18 mouse cellular contexts compared by ENCODE assay signal in the genomic region with DNA sequence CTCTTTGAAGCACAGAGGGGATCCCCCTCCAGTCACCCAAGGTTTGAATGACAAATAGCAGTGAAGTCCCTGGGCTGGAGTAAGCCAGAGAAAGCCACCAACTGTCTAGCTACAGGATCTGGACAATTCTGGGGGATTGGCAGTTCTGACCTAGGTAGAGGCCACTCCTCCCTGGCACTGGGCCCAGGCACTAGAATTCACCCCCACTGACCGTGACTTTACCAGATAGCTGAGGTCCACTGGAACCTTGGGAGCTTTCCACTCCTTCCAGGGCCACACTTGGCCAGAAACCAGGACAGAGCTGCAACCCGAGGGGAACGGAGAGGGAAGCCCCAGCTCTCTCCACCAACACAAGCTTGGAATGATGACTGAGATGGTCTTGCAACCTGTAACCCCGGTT. TPM values are rescaled to one million over a fixed set of nuclear protein-coding genes. Genes with fewer than 3 reads are reported as not detected.
DNase-seq lines count a peak whose midpoint lies in the region; ATAC-seq lines count a peak whose summit lies in the region.
"Had no signal": no experiment of that assay in that cellular context is flagged by ENCODE, and none has a peak within 500 bp of the region (broad histone marks: within the 10 kb centered on the region; RNA-seq: fewer than 3 reads in every experiment).

No protein-coding gene starts in this region.

- H3K9ac ChIP-seq in heart, embryonic 15.5 days = no peak overlapping the region
- no peak overlapping the region for H3K9ac ChIP-seq in kidney, embryonic 14.5 days (ENCODE audit: low read depth, low read length)
- H3K9ac ChIP-seq: heart, embryonic 13.5 days; liver, embryonic 14.5 days had no signal

- H3K4me2 ChIP-seq in heart, embryonic 15.5 days = peak overlapping the region; percentile 12; the same call in 1 of the 2 replicates
- no peak overlapping the region for H3K4me2 ChIP-seq in kidney, embryonic 14.5 days (replicated peaks; ENCODE audit: low read depth, low read length)
- H3K4me2 ChIP-seq: heart, embryonic 13.5 days had no signal

- H3K27me3 ChIP-seq in heart, embryonic 15.5 days = no peaks in the 10 kb centered on the region
- H3K27me3 ChIP-seq in kidney, embryonic 14.5 days (ENCODE audit: control insufficient read depth, insufficient read depth, low read length) = no peaks in the 10 kb centered on the region

- WGBS in heart, embryonic 15.5 days = 19% methylated on average over 4 of the region's 4 CpGs
- 63% methylated on average over 4 of the region's 4 CpGs for WGBS in kidney, embryonic 14.5 days

- no peaks in the 10 kb centered on the region for H3K9me3 ChIP-seq in heart, embryonic 15.5 days (replicated peaks)
- no peaks in the 10 kb centered on the region for H3K9me3 ChIP-seq in kidney, embryonic 14.5 days (ENCODE audit: control insufficient read depth, low read length)
- H3K9me3 ChIP-seq: heart, embryonic 13.5 days had no signal

- H3K36me3 ChIP-seq in heart, embryonic 15.5 days = no peaks in the 10 kb centered on the region
- no peaks in the 10 kb centered on the region for H3K36me3 ChIP-seq in kidney, embryonic 14.5 days (ENCODE audit: control insufficient read depth, insufficient read depth, low read length)
- H3K36me3 ChIP-seq: heart, embryonic 13.5 days had no signal

- 0 out of 2 replicates have a peak, but pooled peaks have one; percentile 24 for ATAC-seq in heart, embryonic 15.5 days (replicated peaks; ENCODE audit: insufficient number of reproducible peaks, insufficient read depth, low FRiP score, low read depth)
- 0 out of 2 replicates have a peak, but pooled peaks have one; percentile 41 for ATAC-seq in kidney, embryonic 14.5 days (ENCODE audit: low FRiP score, low TSS enrichment)
- ATAC-seq in megakaryocyte-erythroid progenitor cell, adult 5-6 weeks (replicated peaks; ENCODE audit: low FRiP score, low TSS enrichment, poor library complexity, severe bottlenecking) = no peak
- ATAC-seq in megakaryocyte progenitor cell, adult 5-6 weeks (replicated peaks; ENCODE audit: poor library complexity) = no peak
- ATAC-seq: inflammation-experienced regulatory T-cells, adult 6 months; Patski had no signal

- 0 out of 2 replicates have a peak overlapping the region, but pooled peaks have one; percentile 9 for H3K27ac ChIP-seq in heart, embryonic 15.5 days
- H3K27ac ChIP-seq in kidney, embryonic 14.5 days (ENCODE audit: low read depth, low read length) = no peak overlapping the region
- H3K27ac ChIP-seq: heart, embryonic 13.5 days; liver, embryonic 14.5 days had no signal

- peaks cover 12% of the 10 kb centered on the region for H3K4me1 ChIP-seq in heart, embryonic 15.5 days (replicated peaks)
- H3K4me1 ChIP-seq in kidney, embryonic 14.5 days (ENCODE audit: control insufficient read depth, insufficient read depth, low read length) = no peaks in the 10 kb centered on the region

- DNase-seq in heart, postnatal 25 days (ENCODE audit: low spot score) = no peak
- peak; percentile 6 for DNase-seq in 416B (ENCODE audit: low read depth)
- peak; percentile 92 for DNase-seq in adrenal gland, postnatal 10 days
- DNase-seq in right cerebral cortex, adult 2 months (ENCODE audit: low spot score in 2 of 2) = no peak
- DNase-seq: spleen, adult 18-20 months; thymus, adult 2 months had no signal

- intact Hi-C loops in heart, postnatal 25 days (cut with DNase I) = no loop called here

- no peak overlapping the region for H3K4me3 ChIP-seq in heart, embryonic 15.5 days
- H3K4me3 ChIP-seq in kidney, embryonic 14.5 days (ENCODE audit: low read length) = no peak overlapping the region
- H3K4me3 ChIP-seq: heart, embryonic 13.5 days had no signal

RNA-seq across cellular contexts. Expression of a gene that starts 3.1 kb away (rescaled TPM):
- polyA plus RNA-seq in heart, embryonic 15.5 days (2015; fragmentation: Nextera tagmentation; extraction: Ambion mirVana) = not detected in 2 replicates
- total RNA-seq in heart, postnatal 25 days (2021) = not detected
- under 1 TPM in 1 of 2 experiments, not detected in 1; 0.36 TPM for total RNA-seq in adrenal gland, postnatal 10 days (2021)
- polyA plus RNA-seq in kidney, embryonic 14.5 days (2014; fragmentation: Nextera tagmentation; extraction: Ambion mirVana) = not detected in 2 replicates
- total RNA-seq in megakaryocyte-erythroid progenitor cell, adult 5-6 weeks (2014; fragmentation: Nextera tagmentation) = not detected in 2 replicates
- total RNA-seq in megakaryocyte-erythroid progenitor cell, adult 5-6 weeks (2017) = not detected in 2 replicates
- total RNA-seq in megakaryocyte progenitor cell, adult 5-6 weeks (2015) = not detected in 2 replicates
- total RNA-seq in megakaryocyte progenitor cell, adult 5-6 weeks (2017) = not detected in 2 replicates
- total RNA-seq: left cerebral cortex, postnatal 10 days; midbrain, postnatal 0 days; neutrophil, adult 5-6 weeks had no signal
- polyA plus RNA-seq: brain, embryonic 14.5 days; heart, embryonic 13.5 days; inflammation-experienced regulatory T-cells, adult 6 months; liver, embryonic 14.5 days; midbrain, postnatal 0 days; Patski had no signal

RNA-seq across cellular contexts. Expression of a gene that starts 58.5 kb away (rescaled TPM):
- polyA plus RNA-seq in heart, embryonic 15.5 days (2015; fragmentation: Nextera tagmentation; extraction: Ambion mirVana) = 0.43 and 0.94 TPM in 2 replicates
- total RNA-seq in heart, postnatal 25 days (2021) = under 1 TPM; 0.36 to 0.75 TPM
- 1 to 10 TPM in 1 of 2 experiments, under 1 TPM in 1; 0.97 to 1.7 TPM for total RNA-seq in adrenal gland, postnatal 10 days (2021)
- polyA plus RNA-seq in kidney, embryonic 14.5 days (2014; fragmentation: Nextera tagmentation; extraction: Ambion mirVana) = 0.16 and 0.45 TPM in 2 replicates
- 0.30 TPM in 1 of 2 replicates, not detected in the other for total RNA-seq in megakaryocyte-erythroid progenitor cell, adult 5-6 weeks (2014; fragmentation: Nextera tagmentation)
- 0.94 TPM in 1 of 2 replicates, not detected in the other for total RNA-seq in megakaryocyte-erythroid progenitor cell, adult 5-6 weeks (2017)
- total RNA-seq in megakaryocyte progenitor cell, adult 5-6 weeks (2015) = 1.1 TPM in 2 replicates
- 0.74 and 1.6 TPM in 2 replicates for total RNA-seq in megakaryocyte progenitor cell, adult 5-6 weeks (2017)
- polyA plus RNA-seq: Patski had no signal

Comparison
In these comparisons a context has a peak if more than half of its experiments do, and no peak if none do; other contexts are left out.
1. ATAC-seq: peak in heart, embryonic 15.5 days (single experiment) and kidney, embryonic 14.5 days (single experiment); none in megakaryocyte-erythroid progenitor cell, adult 5-6 weeks (single experiment) and megakaryocyte progenitor cell, adult 5-6 weeks (single experiment).
2. DNase-seq: peak in 416B (single experiment) and adrenal gland, postnatal 10 days (single experiment); none in heart, postnatal 25 days (single experiment) and right cerebral cortex, adult 2 months (0 of 2).